Mouse (Mus musculus) ES-Bruce4 (cell line): ENCODE measurements around the gene Cyb5d2.

Experiments used
- CTCF ChIP-seq: IDR thresholded peaks from one replicate; pipeline ENCODE4 v1.8.1; 2011; ENCODE audit warnings: low read depth, low read length
- EP300 ChIP-seq: IDR thresholded peaks from 2 replicates; pipeline ENCODE4 v1.6.1; 2011; ENCODE audit warnings: low read depth, low read length; ENCODE audit not compliant: insufficient read depth
- POLR2A ChIP-seq: IDR thresholded peaks from one replicate; pipeline ENCODE4 v1.8.1; 2011; ENCODE audit warnings: low read length; ENCODE audit not compliant: insufficient read depth

DNA sequence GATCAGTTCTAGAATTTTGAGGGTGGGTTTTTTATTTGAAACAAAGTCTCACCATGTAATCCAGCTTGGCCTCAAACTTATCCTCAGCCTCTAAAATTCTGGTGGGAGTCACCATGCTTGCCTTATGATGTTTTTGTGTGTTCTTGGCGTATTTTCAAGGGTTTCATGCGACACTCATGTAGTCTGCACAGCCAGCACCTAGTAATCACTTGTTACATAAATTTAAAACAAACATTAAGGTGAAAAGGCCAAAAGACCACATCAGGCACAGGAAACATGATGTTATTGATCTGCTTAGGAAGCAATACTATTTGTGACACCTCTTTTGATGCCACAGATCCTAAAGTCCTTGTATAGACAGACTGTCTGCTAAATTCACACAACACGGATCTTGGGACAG lies 33.9 kb upstream of the Cyb5d2 start:
- no peak for TF ChIP-seq POLR2A
- TF ChIP-seq CTCF: no peak
- no peak for TF ChIP-seq EP300
